Mouse (Mus musculus) embryonic fibroblast, embryonic 13.5 days (primary cell): ENCODE results near the gene Mycbp. TPM values are rescaled to one million over a fixed set of nuclear protein-coding genes. Genes with fewer than 3 reads are reported as not detected.

Source experiments
- H3K27ac ChIP-seq: 2 replicates; pipeline ENCODE4 v1.5.1; 2012; ENCODE audit warnings: low read length, control low read depth, inconsistent platforms; ENCODE audit not compliant: insufficient read depth
- H3K4me1 ChIP-seq: 2 replicates; pipeline ENCODE4 v1.6.1; 2011; ENCODE audit warnings: low read length; ENCODE audit not compliant: control insufficient read depth, insufficient read depth
- H3K4me3 ChIP-seq: 2 replicates; pipeline ENCODE4 v1.5.1; 2011; ENCODE audit warnings: mild to moderate bottlenecking, control low read depth, low read length; ENCODE audit not compliant: insufficient read depth
- CTCF ChIP-seq: IDR thresholded peaks from 2 replicates; pipeline ENCODE4 v1.5.1; 2011; ENCODE audit warnings: mild to moderate bottlenecking, control low read depth, low read length, moderate library complexity, borderline replicate concordance; ENCODE audit not compliant: insufficient read depth
- POLR2A ChIP-seq: IDR thresholded peaks from 2 replicates; pipeline ENCODE4 v1.6.1; 2011; ENCODE audit warnings: low read depth, mild to moderate bottlenecking, control low read depth, low read length, moderate library complexity
- polyA plus RNA-seq: library from polyadenylated mRNA; stranded (reverse); fragments of >200 nt; gene quantifications from 2 replicates; pipeline ENCODE4 v1.2.4, GENCODE M21; 2011; ENCODE audit warnings: low read depth; ENCODE audit not compliant: missing spikeins, insufficient read length

Mycbp gene
- polyA plus RNA-seq, 1 experiment: 23.7 TPM

DNA sequence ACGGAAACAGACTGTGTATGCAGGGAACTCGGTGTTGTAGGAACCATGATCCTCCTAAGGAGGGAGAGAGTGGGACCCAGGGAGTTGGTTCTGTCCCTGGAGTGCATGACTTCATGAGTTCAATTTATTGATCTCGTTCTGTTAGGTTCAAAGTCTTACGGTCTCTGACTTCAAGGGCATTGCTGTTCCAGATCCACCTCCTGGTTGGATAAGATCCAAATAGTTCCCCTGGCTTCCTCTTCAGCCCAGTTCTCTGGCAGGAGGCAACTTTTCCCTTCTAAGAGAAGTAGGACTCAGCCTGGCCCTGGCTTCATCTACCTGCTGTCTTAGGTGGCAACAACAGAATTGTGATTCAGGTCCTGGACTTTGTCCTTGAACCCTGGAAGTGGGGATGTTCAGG lies 53.3 kb downstream of the Mycbp start:
- Histone ChIP-seq H3K4me1 (no peaks in the 10 kb centered on the region), H3K4me3 (no peak overlapping the region), H3K27ac (no peak overlapping the region)
- TF ChIP-seq CTCF: no peak
- TF ChIP-seq POLR2A: no peak

DNA sequence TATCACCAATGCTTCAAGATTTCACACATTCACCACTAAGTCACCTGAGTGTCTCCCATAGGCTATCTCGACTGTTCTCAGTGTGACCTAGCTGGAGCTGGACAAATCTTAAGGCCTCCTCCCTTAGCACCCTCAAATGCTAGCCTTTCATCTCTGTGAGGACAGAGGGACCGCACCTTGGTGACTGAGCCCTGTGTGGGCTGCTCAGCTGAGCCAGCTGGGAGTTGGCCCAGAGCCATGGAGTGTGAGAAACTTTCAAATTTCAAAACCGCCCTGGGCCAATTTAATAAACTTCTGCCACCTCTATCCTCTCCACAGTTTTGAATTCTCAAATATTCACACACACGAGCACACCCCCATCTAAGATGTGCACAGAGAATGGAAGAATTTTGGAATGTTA lies 56.3 kb downstream of the Mycbp start:
- no peaks in the 10 kb centered on the region for H3K4me1 ChIP-seq
- no peak overlapping the region for H3K27ac ChIP-seq
- no peak overlapping the region for H3K4me3 ChIP-seq
- TF ChIP-seq POLR2A (no peak), CTCF (no peak)

Other genes with a start within 250 kb of the Mycbp start
- gene Macf1, start 220.5 kb upstream of the Mycbp start, polyA plus RNA-seq: 250 and 271 TPM in 2 replicates
- gene Ndufs5, start 186.6 kb upstream of the Mycbp start, polyA plus RNA-seq: 124 and 148 TPM in 2 replicates
- gene Akirin1, start 154.5 kb upstream of the Mycbp start, polyA plus RNA-seq: 40.9 and 54.3 TPM in 2 replicates
- gene Rhbdl2, start 117.0 kb upstream of the Mycbp start, polyA plus RNA-seq: 0.76 and 1.9 TPM in 2 replicates
- gene 4933427I04Rik, start 45.2 kb upstream of the Mycbp start, polyA plus RNA-seq: not detected in 2 replicates
- gene Rragc, start 12.6 kb downstream of the Mycbp start, polyA plus RNA-seq: 109 and 125 TPM in 2 replicates
- gene 4930535I16Rik, start 13.2 kb downstream of the Mycbp start, polyA plus RNA-seq: not detected in 2 replicates